Mouse (Mus musculus): ENCODE results near the gene Gpr4.

Gene Gpr4

GRCm38 (mm10) chr7:19194676-19195075, 17.7 kb upstream of the Gpr4 start:
- no peak for DNase-seq (ENCODE audit: low read depth, low spot score)

DNA sequence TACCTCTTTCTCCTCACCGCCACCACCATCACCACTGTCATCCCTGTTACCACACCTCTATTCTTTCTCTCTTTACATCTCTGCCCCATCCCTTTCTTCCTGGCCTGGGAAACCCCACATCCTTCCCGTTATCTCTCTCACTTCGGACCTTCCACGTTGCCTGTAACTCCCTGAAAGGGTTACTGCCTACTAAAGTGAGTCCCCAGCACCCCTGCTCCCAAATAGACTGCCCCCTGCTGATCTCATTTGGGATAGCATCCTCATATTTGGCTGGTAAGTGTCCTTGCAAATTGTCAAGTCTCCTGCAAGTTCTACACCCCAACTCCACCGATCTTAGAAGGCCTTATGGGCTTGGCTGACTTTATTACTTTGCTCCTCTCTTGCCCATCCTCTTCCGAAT, 15.7 kb upstream of the Gpr4 start:
- no peak for DNase-seq (ENCODE audit: low read depth, low spot score)

DNA sequence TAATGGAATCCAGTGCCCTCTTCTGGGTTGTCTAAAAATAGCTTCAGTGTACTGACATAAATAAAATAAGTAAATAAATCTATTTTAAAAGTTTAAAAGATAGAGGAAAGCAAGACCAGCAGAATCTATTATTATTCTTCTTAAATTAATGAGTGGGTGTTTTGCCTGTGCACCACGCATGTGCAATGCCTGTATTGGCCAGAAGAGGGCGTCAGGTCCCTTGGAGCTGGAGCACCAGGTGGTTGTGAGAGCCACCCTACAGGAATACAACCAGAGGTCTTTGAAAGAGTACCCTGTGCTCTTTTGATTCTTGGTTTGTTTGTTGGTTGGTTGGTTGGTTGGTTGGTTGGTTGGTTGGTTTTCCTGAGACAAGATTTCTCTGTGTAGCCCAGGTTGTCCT, 14.4 kb upstream of the Gpr4 start:
- DNase-seq (ENCODE audit: low read depth, low spot score), result no peak

- DNase-seq (ENCODE audit: low read depth, low spot score), result no peak
Measured at GRCm38 (mm10) chr7:19201660-19202059, 10.7 kb upstream of the Gpr4 start.

DNA sequence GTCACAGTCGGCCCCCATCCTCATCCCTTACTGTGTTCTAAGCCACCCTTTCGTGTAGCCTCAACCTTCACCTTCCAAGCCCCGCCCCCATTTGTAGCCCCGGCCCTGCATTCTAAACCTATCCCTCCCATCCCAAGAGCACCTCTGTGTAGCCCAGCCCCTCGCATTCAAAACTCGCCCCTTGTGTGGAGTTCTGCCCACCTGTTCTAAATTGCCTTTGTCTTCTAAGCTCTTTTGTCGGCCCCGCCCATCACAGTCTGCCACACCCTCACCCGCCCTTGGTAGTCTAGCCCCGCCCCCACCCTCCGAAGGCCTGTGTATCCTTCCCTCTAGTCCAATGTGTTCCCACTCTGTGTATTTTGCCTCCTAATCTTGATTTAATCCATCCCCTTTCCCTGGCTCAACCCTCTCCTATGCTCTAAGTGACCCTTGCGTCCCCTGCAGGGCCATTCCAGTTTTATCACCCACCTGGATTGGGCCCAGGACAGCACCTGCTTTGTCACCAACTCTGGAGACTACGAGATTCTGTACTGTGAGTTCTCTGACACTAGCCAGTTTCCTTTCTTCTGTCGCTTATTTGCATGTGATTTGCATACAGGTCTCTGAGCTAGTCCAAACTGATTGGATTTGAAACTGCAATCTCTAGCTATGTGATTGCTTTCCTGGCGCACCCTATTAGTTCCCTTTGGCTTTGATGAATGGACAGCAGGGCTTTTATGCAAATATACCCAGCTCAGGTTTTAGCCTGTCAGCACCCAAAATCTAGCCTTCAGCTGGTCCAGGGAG, 10.1 kb upstream of the Gpr4 start:
- no peak for DNase-seq (ENCODE audit: low read depth, low spot score)

DNA sequence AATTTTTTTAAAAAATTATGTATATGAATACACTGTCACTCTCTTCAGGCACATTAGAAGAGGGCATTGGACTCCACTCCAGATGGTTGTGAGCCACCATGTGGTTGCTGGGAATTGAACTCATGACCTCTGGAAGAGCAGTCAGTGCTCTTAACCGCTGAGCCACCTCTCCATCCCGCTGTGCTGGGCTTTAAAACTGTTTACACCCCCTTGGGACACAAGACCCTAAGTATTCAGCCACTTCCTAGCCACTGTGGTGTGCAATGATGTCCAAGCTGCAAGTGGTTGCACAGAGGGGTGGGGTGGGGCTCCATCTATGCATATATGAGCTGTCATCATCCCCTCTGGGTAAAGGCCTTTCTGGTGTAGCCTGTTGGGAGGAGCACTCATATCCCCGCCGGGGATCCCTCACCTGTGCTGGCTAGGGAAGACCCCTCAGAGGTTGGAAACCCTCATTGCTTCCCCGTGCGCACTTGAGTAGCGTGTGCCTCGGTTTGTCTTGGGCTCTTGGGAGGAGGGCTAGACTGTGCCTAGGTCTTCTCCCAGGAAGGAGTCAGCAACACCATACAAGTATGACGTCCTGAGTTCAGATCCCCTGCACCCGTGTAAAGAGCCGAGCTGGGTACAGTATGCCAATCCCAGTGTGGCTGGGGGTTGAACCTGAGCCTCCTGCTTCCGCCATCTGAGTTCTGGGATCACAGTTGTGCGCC, 4.0 kb upstream of the Gpr4 start:
- no peak for DNase-seq (ENCODE audit: low read depth, low spot score)

- peak; percentile 55 for DNase-seq (ENCODE audit: low read depth, low spot score)
Measured at GRCm38 (mm10) chr7:19208944-19209472, 3.3 kb upstream of the Gpr4 start.

DNA sequence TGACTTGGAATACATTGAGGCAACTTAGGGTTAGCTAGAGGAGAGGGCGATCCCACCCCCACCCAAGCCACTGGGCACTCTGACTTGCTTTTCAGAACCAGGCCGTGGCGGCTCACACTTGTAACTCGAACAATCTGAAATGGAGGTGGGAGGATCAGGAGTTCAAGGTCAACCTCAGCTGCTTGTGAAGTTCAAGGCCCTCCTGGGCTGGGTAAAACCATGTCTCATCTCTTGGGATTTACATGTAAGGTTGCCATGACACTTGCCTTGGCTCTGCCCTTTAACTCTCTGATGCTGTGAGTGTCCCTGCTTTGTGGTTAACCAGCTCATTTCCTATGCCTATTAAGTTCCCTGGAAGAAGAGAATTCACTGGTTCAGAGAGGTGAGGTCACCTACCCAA, 2.8 kb upstream of the Gpr4 start:
- no peak for DNase-seq (ENCODE audit: low read depth, low spot score)

DNA sequence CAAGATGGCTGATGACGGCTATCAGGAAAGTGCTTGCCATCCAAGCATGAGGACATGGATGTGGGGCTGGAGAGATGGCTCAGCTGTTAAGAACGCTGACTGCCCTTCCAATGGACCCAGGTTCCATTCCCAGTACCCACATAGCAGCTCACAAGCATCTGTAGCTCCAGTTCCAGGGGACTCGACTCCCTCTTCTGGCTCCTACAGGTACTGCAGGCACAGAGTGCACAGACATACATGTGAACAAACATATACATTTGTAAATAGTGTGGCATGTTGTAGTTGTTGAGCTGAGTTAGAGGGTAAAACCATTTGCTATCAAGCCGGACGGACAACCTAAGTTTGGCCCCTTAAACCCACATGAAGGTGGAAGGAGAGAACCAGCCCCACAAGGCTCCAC, 2.3 kb upstream of the Gpr4 start:
- no peak for DNase-seq (ENCODE audit: low read depth, low spot score)

DNA sequence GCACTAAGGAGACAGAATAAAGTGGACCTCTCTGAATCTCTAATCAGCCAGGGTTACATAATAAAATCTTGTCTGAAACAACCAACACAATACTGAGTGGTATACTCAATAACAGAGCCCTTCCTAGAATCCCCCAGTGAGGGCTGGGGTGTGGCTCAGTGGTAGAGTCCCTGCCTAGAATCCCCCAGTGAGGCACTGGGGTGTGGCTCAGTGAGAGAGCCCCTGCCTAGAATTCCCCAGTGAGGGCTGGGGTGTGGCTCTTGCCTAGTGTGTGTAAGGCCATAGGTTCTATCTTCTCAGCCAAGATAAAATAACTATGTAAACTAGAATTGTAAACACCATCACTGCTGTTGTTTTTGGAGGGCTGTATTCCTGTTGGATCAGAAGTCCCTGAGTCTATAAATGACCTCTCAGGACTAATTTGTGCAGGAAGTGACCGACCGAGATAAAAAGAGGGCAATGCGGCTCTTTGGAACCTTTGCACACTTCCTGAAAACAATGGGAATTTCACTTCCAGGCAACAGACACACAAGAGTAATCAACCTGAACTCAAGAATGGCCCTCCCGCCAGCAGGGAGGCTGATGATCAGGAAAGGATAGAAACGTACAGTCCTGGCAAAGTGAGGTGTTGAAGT, 1.2 kb upstream of the Gpr4 start:
- DNase-seq (ENCODE audit: low read depth, low spot score), result no peak

DNA sequence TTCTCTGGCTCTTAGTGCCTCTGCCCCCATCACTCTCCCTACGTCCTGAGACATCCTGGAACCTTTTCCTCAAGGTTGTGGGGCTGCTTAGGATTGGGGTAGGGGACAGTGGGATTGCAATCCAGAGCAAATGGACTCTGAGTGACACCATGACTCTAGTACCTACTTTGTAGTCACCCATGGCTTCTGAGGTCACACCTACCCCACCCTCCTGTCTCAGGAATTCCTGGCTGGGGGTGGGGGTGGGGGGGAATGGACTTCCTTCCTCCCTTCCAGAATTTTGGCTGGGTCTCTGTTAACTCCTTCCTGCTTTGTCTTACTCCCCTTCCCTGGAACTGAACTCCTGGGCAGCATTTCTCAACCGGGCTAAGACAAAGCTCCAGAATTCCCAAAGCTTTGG, 1.0 kb downstream of the Gpr4 start:
- no peak for DNase-seq (ENCODE audit: low read depth, low spot score)

- DNase-seq (ENCODE audit: low read depth, low spot score), result no peak
Measured at GRCm38 (mm10) chr7:19214369-19214768, 2.0 kb downstream of the Gpr4 start.

- no peak for DNase-seq (ENCODE audit: low read depth, low spot score)
Measured at GRCm38 (mm10) chr7:19214940-19215339, 2.6 kb downstream of the Gpr4 start.

- peak; percentile 91 for DNase-seq (ENCODE audit: low read depth, low spot score)
Measured at GRCm38 (mm10) chr7:19217492-19217891, 5.2 kb downstream of the Gpr4 start.

- no peak for DNase-seq (ENCODE audit: low read depth, low spot score)
Measured at GRCm38 (mm10) chr7:19217944-19218343, 5.6 kb downstream of the Gpr4 start.

DNA sequence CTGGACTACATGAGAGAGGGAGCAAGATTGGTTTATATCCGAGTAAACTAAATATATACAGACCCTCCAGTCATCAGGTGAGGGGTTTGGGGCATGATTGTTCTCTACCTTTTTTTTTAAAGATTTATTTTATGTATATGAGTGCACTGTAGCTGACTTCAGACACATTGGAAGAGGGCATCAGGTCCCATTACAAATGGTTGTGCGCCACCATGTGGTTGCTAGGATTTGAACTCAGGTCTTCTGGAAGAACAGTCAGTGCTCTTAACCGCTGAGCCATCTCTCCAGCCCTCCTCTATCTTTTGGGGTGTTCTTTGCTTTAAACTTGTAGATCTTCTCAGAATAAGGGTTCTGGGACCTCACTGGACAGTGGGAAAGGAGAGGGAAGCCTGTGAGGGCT, 7.7 kb downstream of the Gpr4 start:
- DNase-seq (ENCODE audit: low read depth, low spot score), result no peak

DNA sequence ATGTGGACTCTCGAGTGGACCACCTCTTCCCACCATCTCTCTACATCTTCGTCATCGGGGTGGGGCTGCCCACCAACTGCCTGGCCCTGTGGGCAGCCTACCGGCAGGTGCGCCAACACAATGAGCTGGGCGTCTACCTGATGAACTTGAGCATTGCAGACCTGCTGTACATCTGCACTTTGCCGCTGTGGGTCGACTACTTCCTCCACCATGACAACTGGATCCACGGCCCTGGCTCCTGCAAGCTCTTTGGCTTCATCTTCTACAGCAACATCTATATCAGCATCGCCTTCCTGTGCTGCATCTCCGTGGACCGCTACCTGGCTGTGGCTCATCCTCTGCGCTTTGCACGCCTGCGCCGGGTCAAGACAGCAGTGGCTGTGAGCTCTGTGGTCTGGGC, 9.9 kb downstream of the Gpr4 start:
- no peak for DNase-seq (ENCODE audit: low read depth, low spot score)

DNA sequence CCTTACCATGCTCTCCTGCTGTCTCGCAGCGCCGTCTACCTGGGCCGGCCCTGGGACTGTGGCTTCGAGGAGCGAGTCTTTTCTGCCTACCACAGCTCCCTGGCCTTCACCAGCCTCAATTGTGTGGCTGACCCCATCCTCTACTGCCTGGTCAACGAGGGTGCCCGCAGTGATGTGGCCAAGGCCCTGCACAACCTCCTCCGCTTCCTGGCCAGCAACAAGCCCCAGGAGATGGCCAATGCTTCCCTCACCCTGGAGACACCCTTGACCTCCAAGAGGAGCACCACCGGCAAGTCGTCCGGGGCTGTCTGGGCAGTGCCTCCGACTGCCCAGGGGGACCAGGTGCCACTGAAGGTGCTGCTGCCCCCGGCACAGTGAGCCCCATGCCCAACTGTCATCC, 10.5 kb downstream of the Gpr4 start:
- DNase-seq (ENCODE audit: low read depth, low spot score), result no peak

- no peak for DNase-seq (ENCODE audit: low read depth, low spot score)
Measured at GRCm38 (mm10) chr7:19224933-19225332, 12.6 kb downstream of the Gpr4 start.

- DNase-seq (ENCODE audit: low read depth, low spot score), result no peak
Measured at GRCm38 (mm10) chr7:19226817-19227797, 14.8 kb downstream of the Gpr4 start.

Data from forelimb bud, embryonic 11.5 days (tissue).